Mouse (Mus musculus) CD4-positive, CD25-positive, alpha-beta regulatory T cell (primary cell): Measurements from ENCODE around the gene Tra2b. TPM values are rescaled to one million over a fixed set of nuclear protein-coding genes. Genes with fewer than 3 reads are reported as not detected.

Experiments
- polyA plus RNA-seq: library from polyadenylated mRNA; unstranded; fragments of 100-300 nt; shearing (Covaris generic); gene quantifications from one replicate; pipeline ENCODE4 v1.2.1, GENCODE M21; 2017

Tra2b gene
- 247 TPM for polyA plus RNA-seq

GRCm38 (mm10) chr16:22265849-22266376 lies at the start of gene Tra2b:
Tra2b (minus strand) TSS chr16:22266005.

Other genes starting within 250 kb of the Tra2b start
- 1.1 TPM for gene Igf2bp2, start 102.7 kb downstream of the Tra2b start, polyA plus RNA-seq
- 9.4 TPM for gene Etv5, start 173.7 kb upstream of the Tra2b start, polyA plus RNA-seq